Mouse (Mus musculus) kidney, postnatal 0 days (tissue): ENCODE results near the gene Josd2. TPM values are rescaled to one million over a fixed set of nuclear protein-coding genes. Genes with fewer than 3 reads are reported as not detected.

Source experiments
- ATAC-seq: fragments of 200-750 bp; cut with Nextera tagmentation; replicated peaks from 2 replicates; pipeline ENCODE4 v1.8.0; 2017; ENCODE audit warnings: low read depth, moderate number of reproducible peaks, moderate TSS enrichment, moderate library complexity; ENCODE audit not compliant: low FRiP score
- DNase-seq: peaks from one replicate; pipeline ENCODE4 v3.0.0-alpha.2; 2016; ENCODE audit warnings: low spot score
- H3K27ac ChIP-seq: fragments of 300-500 bp; sonication (generic); 2 replicates; pipeline ENCODE4 v1.5.1; 2014; ENCODE audit warnings: mild to moderate bottlenecking
- H3K27me3 ChIP-seq: fragments of 300-500 bp; sonication (generic); 2 replicates; pipeline ENCODE4 v1.6.1; 2014; ENCODE audit warnings: low read length, mixed read lengths; ENCODE audit not compliant: insufficient read depth
- H3K36me3 ChIP-seq: fragments of 300-500 bp; sonication (generic); 2 replicates; pipeline ENCODE4 v1.6.1; 2014; ENCODE audit warnings: low read length, mixed read lengths; ENCODE audit not compliant: insufficient read depth
- H3K4me1 ChIP-seq: fragments of 300-500 bp; sonication (generic); replicated peaks from 2 replicates; pipeline ENCODE4 v1.6.1; 2014; ENCODE audit warnings: antibody characterized with exemption, low read length, mixed read lengths; ENCODE audit not compliant: insufficient read depth
- H3K4me2 ChIP-seq: fragments of 300-500 bp; sonication (generic); 2 replicates; pipeline ENCODE4 v1.6.1; 2014; ENCODE audit warnings: mild to moderate bottlenecking, low read length, moderate library complexity, mixed read lengths
- H3K4me3 ChIP-seq: fragments of 300-500 bp; sonication (generic); replicated peaks from 2 replicates; pipeline ENCODE4 v1.5.1; 2014; ENCODE audit warnings: low read depth, low read length
- H3K9ac ChIP-seq: fragments of 300-500 bp; sonication (generic); 2 replicates; pipeline ENCODE4 v1.6.1; 2014; ENCODE audit warnings: low read depth, low read length
- H3K9me3 ChIP-seq: fragments of 300-500 bp; sonication (generic); replicated peaks from 2 replicates; pipeline ENCODE4 v1.6.1; 2016; ENCODE audit warnings: low read length, inconsistent platforms, mixed read lengths
- CTCF ChIP-seq: IDR thresholded peaks from 2 replicates; pipeline ENCODE4 v1.5.1; 2016; ENCODE audit warnings: antibody characterized with exemption, low read depth, mild to moderate bottlenecking, moderate library complexity
- WGBS: fragments of 180-500 bp; shearing (Covaris S2); extraction: QIAGEN DNeasy Blood & Tissue Kit; methylation state at CpG from one replicate; pipeline ENCODE4 v1.1.7; 2014; 5-methylcytosine and 5-hydroxymethylcytosine counted together
- polyA plus RNA-seq: library from polyadenylated mRNA; unstranded; fragments of >200 nt; fragmentation: Nextera tagmentation; extraction: Ambion mirVana; gene quantifications from 2 replicates; pipeline ENCODE4 v1.2.1, GENCODE M21; 2015

Gene Josd2
- polyA plus RNA-seq, 1 experiment from 2014 or later: 51.1 TPM

DNA sequence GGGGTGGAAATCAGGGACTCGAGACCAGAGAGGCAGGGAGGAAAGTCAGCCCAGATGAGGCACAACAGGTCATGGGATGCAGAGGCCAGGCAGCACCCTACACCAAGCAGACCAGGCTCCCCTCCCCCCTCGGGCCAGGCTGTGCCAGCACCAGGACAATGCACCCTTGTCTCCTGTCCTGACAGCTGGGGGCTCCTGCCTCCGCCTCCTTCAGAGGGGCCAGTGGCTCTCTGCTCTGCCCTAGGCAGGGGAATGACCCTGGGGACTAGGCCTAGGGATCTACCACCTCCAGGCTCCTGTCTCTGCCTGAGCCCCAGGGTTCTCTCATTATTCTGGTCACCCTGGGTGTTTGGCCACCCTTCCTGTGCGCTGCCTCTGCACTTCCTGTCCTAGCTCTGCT is 6.6 kb downstream of the Josd2 start:
- no peak overlapping the region for H3K4me2 ChIP-seq
- H3K4me3 ChIP-seq: no peak overlapping the region
- H3K9ac ChIP-seq: no peak overlapping the region
- 33% methylated on average over 4 of the region's 4 CpGs for WGBS
- no peaks in the 10 kb centered on the region for H3K4me1 ChIP-seq
- ATAC-seq (no peak), DNase-seq (no peak)
- no peak overlapping the region for H3K27ac ChIP-seq
- H3K9me3 ChIP-seq: no peaks in the 10 kb centered on the region
- 0 out of 2 replicates have a peak, but pooled peaks cover 12% of the 10 kb centered on the region for H3K27me3 ChIP-seq
- no peaks in the 10 kb centered on the region for H3K36me3 ChIP-seq
- TF ChIP-seq CTCF: no peak

DNA sequence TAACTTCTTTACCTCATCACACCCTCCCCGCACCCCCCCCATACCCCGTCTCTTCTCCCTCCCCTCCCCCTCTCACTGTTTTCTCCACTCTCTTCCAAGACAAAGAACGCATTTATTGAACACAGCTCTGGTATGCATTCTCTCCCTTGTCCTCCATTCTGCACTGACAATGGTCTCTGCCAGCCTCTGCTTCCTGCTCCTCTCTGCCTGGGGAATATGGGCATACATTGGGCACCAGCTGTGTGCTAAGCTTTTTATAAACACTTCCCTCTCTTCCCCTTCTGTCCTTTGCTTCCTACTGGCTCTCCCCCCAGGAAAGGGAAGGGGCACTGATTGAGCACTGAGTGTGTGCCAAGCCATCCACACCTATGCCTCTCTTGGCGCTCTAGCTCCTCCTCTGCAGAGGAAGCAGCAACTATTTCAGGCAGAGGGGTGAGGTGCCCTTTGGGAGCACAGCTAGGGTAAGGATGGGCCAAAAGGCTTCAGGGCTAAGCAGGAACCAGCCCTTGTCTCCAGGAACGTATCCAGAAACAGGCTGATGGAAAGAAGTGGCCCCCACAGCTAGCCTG is 7.3 kb downstream of the Josd2 start:
- H3K27me3 ChIP-seq: 0 out of 2 replicates have a peak, but pooled peaks cover 14% of the 10 kb centered on the region
- no peak overlapping the region for H3K27ac ChIP-seq
- H3K9ac ChIP-seq: no peak overlapping the region
- no peak for ATAC-seq
- H3K4me1 ChIP-seq: no peaks in the 10 kb centered on the region
- H3K9me3 ChIP-seq: no peaks in the 10 kb centered on the region
- WGBS: 40% methylated on average over 5 of the region's 5 CpGs
- no peaks in the 10 kb centered on the region for H3K36me3 ChIP-seq
- TF ChIP-seq CTCF: no peak
- no peak overlapping the region for H3K4me3 ChIP-seq
- H3K4me2 ChIP-seq: no peak overlapping the region
- DNase-seq: no peak

DNA sequence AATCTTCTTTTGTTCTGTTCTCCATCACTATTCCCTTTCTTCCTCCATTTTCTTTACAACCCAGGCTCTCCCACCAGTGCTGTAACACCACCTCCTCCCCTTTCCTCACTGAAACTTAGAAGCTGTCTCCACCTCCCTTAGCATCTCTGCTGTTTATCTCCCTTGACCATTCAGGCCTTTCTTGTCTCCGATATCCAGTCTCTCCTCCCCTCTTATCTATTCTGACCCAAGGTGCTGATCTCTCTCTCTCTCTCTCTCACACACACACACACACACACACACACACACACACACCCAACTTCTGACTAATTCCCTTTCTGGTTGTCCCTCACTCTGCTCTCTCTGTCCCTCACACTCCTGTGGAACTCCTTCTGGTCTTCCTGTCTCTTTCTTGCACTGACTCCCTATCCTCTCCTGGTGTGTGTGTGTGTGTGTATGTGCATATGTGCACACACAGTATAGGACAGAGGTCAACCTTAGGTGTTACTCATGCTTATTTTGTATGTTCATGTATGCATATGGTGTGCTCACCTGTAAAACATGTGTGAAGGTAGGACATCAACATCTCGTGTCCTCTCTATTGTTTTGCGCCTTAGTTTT is 15.2 kb downstream of the Josd2 start:
- 58% methylated on average over 3 of the region's 3 CpGs for WGBS
- Histone ChIP-seq H3K4me2 (no peak overlapping the region), H3K9me3 (no peaks in the 10 kb centered on the region), H3K4me3 (no peak overlapping the region), H3K36me3 (no peaks in the 10 kb centered on the region), H3K9ac (no peak overlapping the region), H3K27me3 (0 out of 2 replicates have a peak, but pooled peaks cover 5% of the 10 kb centered on the region), H3K4me1 (no peaks in the 10 kb centered on the region), H3K27ac (no peak overlapping the region)
- DNase-seq: no peak
- no peak for ATAC-seq
- no peak for TF ChIP-seq CTCF

DNA sequence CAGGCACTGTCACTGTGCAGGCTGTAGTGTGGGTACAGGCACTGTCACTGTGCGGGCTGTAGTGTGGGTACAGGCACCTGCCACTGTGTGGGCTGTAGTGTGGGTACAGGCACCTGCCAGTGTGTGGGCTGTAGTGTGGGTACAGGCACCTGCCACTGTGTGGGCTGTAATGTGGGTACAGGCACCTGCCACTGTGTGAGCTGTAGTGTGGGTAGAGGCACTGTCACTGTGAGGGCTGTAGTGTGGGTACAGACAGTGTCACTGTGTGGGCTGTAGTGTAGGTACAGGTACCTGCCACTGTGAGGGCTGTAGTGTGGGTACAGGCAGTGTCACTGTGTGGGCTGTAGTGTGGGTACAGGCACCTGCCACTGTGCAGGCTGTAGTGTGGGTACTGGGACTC is 16.3 kb downstream of the Josd2 start:
- H3K27ac ChIP-seq: no peak overlapping the region
- 0 out of 2 replicates have a peak, but pooled peaks cover 5% of the 10 kb centered on the region for H3K27me3 ChIP-seq
- TF ChIP-seq CTCF: no peak
- DNase-seq: no peak
- no peak overlapping the region for H3K4me2 ChIP-seq
- H3K4me3 ChIP-seq: no peak overlapping the region
- 91% methylated on average over 1 of the region's 1 CpGs for WGBS
- peaks cover 9% of the 10 kb centered on the region; the same call in 1 of the 2 replicates for H3K36me3 ChIP-seq
- H3K4me1 ChIP-seq: no peaks in the 10 kb centered on the region
- no peak for ATAC-seq
- H3K9me3 ChIP-seq: no peaks in the 10 kb centered on the region
- no peak overlapping the region for H3K9ac ChIP-seq

DNA sequence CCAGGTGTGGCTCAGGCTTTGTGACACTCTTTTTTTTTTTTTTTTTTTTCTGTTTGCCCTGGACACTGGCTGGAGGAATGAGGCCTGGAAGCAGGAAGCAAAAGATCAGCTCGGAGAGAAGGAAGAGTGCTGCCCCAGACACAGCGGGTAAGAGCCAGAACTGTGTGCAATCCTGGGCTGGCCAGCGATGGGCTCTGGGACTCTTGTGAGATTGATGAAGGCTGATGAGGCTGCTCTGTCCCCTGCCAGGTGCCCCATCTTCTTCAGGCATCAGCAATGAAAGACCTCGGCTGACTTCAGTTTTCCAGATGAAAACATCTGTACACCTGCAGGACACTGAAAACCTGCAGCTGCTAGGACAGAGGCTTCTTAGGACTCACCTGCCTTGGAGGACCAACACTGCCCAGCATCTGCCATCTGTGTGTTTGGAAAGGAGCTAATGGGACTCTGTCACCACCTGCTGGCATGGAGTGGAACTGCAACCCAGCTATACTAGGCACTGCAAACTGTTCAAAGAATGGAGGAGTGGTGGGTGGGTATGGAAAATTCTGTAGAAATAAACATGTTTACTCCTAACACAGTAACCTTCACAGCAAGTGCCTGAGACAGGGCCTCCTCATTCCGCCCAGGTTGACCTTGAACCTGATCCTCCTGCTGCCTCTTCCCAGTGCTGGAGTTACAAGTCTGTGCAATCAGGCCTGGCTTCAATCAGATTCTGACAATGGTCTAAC is 17.2 kb downstream of the Josd2 start:
- ATAC-seq (peak; percentile 73), DNase-seq (peak; percentile 78)
- 39% methylated on average over 5 of the region's 5 CpGs for WGBS
- H3K27ac ChIP-seq: no peak overlapping the region
- H3K36me3 ChIP-seq: peaks cover 12% of the 10 kb centered on the region; the same call in 1 of the 2 replicates
- H3K4me3 ChIP-seq: no peak overlapping the region
- peak; percentile 98 for TF ChIP-seq CTCF
- no peak overlapping the region for H3K4me2 ChIP-seq
- no peaks in the 10 kb centered on the region for H3K4me1 ChIP-seq
- H3K9ac ChIP-seq: no peak overlapping the region
- no peaks in the 10 kb centered on the region for H3K9me3 ChIP-seq
- no peaks in the 10 kb centered on the region for H3K27me3 ChIP-seq

DNA sequence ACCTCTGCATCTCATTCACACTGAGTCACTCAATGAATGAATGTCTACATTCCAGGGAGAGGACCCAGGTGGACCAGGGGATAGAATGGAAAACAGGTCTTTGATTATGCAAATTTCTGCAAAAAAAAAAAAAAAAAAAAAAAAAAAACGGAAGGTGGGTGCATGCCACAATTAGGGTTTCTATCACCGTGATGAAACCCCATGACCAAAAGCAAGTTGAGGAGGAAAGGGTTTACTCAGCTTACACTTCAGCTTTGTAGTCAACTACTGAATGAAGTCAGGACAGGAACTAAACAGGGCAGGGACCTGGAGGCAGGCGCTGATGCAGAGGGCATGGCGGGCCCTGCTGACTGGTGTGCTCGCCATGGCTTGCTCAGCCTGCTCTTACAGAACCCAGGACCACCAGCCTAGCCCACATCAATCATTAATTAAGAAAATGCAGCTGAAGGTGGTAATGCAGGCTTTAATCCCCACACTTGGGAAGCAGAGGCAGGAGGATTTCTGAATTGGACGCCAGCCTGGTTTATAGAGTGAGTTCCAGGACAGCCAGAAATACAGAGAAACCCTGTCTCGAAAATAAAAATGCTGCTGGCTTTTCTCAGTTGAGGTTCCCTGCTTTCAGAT is 17.9 kb downstream of the Josd2 start:
- no peaks in the 10 kb centered on the region for H3K9me3 ChIP-seq
- TF ChIP-seq CTCF: no peak
- H3K27me3 ChIP-seq: no peaks in the 10 kb centered on the region
- peaks cover 18% of the 10 kb centered on the region for H3K36me3 ChIP-seq
- H3K9ac ChIP-seq: no peak overlapping the region
- H3K4me3 ChIP-seq: no peak overlapping the region
- no peaks in the 10 kb centered on the region for H3K4me1 ChIP-seq
- WGBS: 77% methylated on average over 7 of the region's 7 CpGs
- no peak overlapping the region for H3K27ac ChIP-seq
- no peak for DNase-seq
- ATAC-seq: no peak
- H3K4me2 ChIP-seq: no peak overlapping the region
